Mouse (Mus musculus) inflammation-experienced regulatory T-cells (primary cell): ENCODE measurements around the gene Adam30. TPM values are rescaled to one million over a fixed set of nuclear protein-coding genes. Genes with fewer than 3 reads are reported as not detected.

Experiments used
- polyA plus RNA-seq, 2 experiments: library from polyadenylated mRNA; unstranded; fragments of 100-300 nt; shearing (Covaris generic); gene quantifications; one replicate each; pipeline ENCODE4 v1.2.1; 2017

Adam30 gene
- under 1 TPM; 0.18 to 0.23 TPM for polyA plus RNA-seq

GRCm38 (mm10) chr3:98160330-98160729 is at the start of gene Adam30:
Gene Adam30 (plus strand): TSS chr3:98160630.

Other genes starting within 250 kb of the Adam30 start
- 10 to 100 TPM; 31.4 to 34.9 TPM for gene Notch2, start 147.1 kb upstream of the Adam30 start, polyA plus RNA-seq
- not detected for gene Reg4, start 61.5 kb downstream of the Adam30 start, polyA plus RNA-seq
- gene Hmgcs2, start 119.8 kb downstream of the Adam30 start, polyA plus RNA-seq, result under 1 TPM; 0.14 to 0.72 TPM
- gene Phgdh, start 179.4 kb downstream of the Adam30 start, polyA plus RNA-seq, result 100 to 1,000 TPM; 149 to 165 TPM
- gene Zfp697, start 221.8 kb downstream of the Adam30 start, polyA plus RNA-seq, result 1 to 10 TPM in 1 of 2 experiments, under 1 TPM in 1; 0.42 to 1.2 TPM